Mouse (Mus musculus): ENCODE results near the gene Lrig3. TPM values are rescaled to one million over a fixed set of nuclear protein-coding genes. Genes with fewer than 3 reads are reported as not detected.

Lrig3 gene
- polyA plus RNA-seq, 1 experiment = not detected

- Histone ChIP-seq H3K27ac (ENCODE audit: insufficient read depth, low read depth, low read length) (no peak overlapping the region), H3K4me3 (ENCODE audit: insufficient read depth, low read depth, low read length) (no peak overlapping the region), H3K4me1 (ENCODE audit: control insufficient read depth, insufficient read depth, low read length) (peaks cover 5% of the 10 kb centered on the region)
- no peak for TF ChIP-seq POLR2A (IDR thresholded peaks at IDR 0.05; ENCODE audit: insufficient read depth, low read depth, low read length)
- no peak for TF ChIP-seq CTCF (IDR thresholded peaks at IDR 0.05; ENCODE audit: insufficient read depth, low read depth, low read length)
- WGBS = 94% methylated on average over 7 of the region's 7 CpGs
These were observed 11.6 kb upstream of the Lrig3 start for GRCm38 (mm10) chr10:125954343-125954742.

- H3K27ac ChIP-seq (ENCODE audit: insufficient read depth, low read depth, low read length) = no peak overlapping the region
- no peak for TF ChIP-seq CTCF (IDR thresholded peaks at IDR 0.05; ENCODE audit: insufficient read depth, low read depth, low read length)
- no peak for TF ChIP-seq POLR2A (IDR thresholded peaks at IDR 0.05; ENCODE audit: insufficient read depth, low read depth, low read length)
- H3K4me3 ChIP-seq (ENCODE audit: insufficient read depth, low read depth, low read length) = no peak overlapping the region
- 87% methylated on average over 12 of the region's 12 CpGs for WGBS
- peaks cover 5% of the 10 kb centered on the region for H3K4me1 ChIP-seq (ENCODE audit: control insufficient read depth, insufficient read depth, low read length)
These were observed 11.0 kb upstream of the Lrig3 start for GRCm38 (mm10) chr10:125954747-125955530.

DNA sequence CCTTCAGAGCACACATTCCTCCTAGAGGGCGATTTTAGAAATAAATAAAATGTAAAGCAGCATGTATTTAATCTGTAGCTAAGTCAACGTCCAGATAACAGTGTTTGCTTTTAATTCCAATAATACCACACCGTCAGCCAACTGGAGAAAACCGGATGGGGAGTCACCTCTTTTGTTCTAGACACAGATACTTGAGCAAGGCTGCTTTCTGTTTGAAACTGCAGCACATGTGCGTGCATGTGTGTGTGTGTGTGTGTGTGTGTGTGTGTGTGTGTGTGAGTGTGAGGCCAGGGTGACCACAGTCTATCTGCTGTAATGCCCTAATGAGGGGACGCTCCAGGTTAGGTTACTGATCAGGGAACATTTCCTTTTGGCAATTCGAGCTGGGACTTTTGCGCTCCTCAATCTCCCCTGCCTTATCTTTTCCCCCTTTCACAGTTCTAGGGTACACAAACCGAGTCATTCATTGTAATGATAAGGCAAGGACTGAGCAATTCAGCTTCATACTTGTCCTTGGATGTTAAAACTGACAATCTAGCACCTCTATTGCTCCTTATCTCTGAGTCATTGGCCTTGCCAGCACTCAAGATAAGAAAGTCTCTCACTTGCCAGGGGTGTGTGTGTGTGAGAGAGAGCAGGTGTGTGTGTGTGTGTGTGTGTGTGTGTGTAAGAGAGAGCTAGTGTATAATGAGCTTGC, 4.4 kb upstream of the Lrig3 start:
- Histone ChIP-seq H3K4me1 (ENCODE audit: control insufficient read depth, insufficient read depth, low read length) (peaks cover 10% of the 10 kb centered on the region), H3K4me3 (ENCODE audit: insufficient read depth, low read depth, low read length) (no peak overlapping the region), H3K27ac (ENCODE audit: insufficient read depth, low read depth, low read length) (no peak overlapping the region)
- 73% methylated on average over 9 of the region's 9 CpGs for WGBS
- TF ChIP-seq CTCF (IDR thresholded peaks at IDR 0.05; ENCODE audit: insufficient read depth, low read depth, low read length) (no peak), POLR2A (IDR thresholded peaks at IDR 0.05; ENCODE audit: insufficient read depth, low read depth, low read length) (no peak)

DNA sequence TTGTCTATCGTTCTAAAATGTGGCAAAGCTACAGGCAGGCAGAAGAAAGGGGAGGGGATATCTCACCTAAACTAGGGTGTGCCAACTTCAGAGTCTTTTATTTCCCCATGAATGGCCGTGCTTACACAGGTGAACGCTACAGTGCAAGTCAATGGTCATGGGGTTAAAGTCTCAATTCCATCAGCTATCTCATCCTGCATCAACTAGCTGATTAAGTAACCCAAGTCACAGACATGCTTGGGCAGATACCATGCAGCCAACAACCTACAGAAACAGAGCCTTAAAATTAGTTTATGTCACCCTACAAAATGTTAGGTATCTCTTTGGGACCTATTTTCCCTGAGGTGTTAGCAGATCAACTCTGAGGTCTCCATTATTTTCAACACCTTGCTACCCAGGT, 1.3 kb upstream of the Lrig3 start:
- Histone ChIP-seq H3K4me3 (ENCODE audit: insufficient read depth, low read depth, low read length) (no peak overlapping the region), H3K4me1 (ENCODE audit: control insufficient read depth, insufficient read depth, low read length) (peaks cover 13% of the 10 kb centered on the region; the same call in 1 of the 2 replicates), H3K27ac (ENCODE audit: insufficient read depth, low read depth, low read length) (no peak overlapping the region)
- no peak for TF ChIP-seq POLR2A (IDR thresholded peaks at IDR 0.05; ENCODE audit: insufficient read depth, low read depth, low read length)
- no peak for TF ChIP-seq CTCF (IDR thresholded peaks at IDR 0.05; ENCODE audit: insufficient read depth, low read depth, low read length)
- 74% methylated on average over 3 of the region's 3 CpGs for WGBS

- WGBS = 6% methylated on average over 59 of the region's 59 CpGs
- peaks cover 13% of the 10 kb centered on the region; the same call in 1 of the 2 replicates for H3K4me1 ChIP-seq (ENCODE audit: control insufficient read depth, insufficient read depth, low read length)
- TF ChIP-seq POLR2A (IDR thresholded peaks at IDR 0.05; ENCODE audit: insufficient read depth, low read depth, low read length) (no peak), CTCF (IDR thresholded peaks at IDR 0.05; ENCODE audit: insufficient read depth, low read depth, low read length) (no peak)
- peak overlapping the region; percentile 59 for H3K4me3 ChIP-seq (ENCODE audit: insufficient read depth, low read depth, low read length)
- H3K27ac ChIP-seq (ENCODE audit: insufficient read depth, low read depth, low read length) = no peak overlapping the region
These were observed 698 bp downstream of the Lrig3 start for GRCm38 (mm10) chr10:125966481-125967251.

- TF ChIP-seq CTCF (IDR thresholded peaks at IDR 0.05; ENCODE audit: insufficient read depth, low read depth, low read length) (no peak), POLR2A (IDR thresholded peaks at IDR 0.05; ENCODE audit: insufficient read depth, low read depth, low read length) (no peak)
- Histone ChIP-seq H3K4me3 (ENCODE audit: insufficient read depth, low read depth, low read length) (no peak overlapping the region), H3K4me1 (ENCODE audit: control insufficient read depth, insufficient read depth, low read length) (peaks cover 13% of the 10 kb centered on the region; the same call in 1 of the 2 replicates), H3K27ac (ENCODE audit: insufficient read depth, low read depth, low read length) (no peak overlapping the region)
- WGBS = 46% methylated on average over 14 of the region's 14 CpGs
These were observed 1.6 kb downstream of the Lrig3 start for GRCm38 (mm10) chr10:125967436-125968160.

- no peak for TF ChIP-seq CTCF (IDR thresholded peaks at IDR 0.05; ENCODE audit: insufficient read depth, low read depth, low read length)
- no peak for TF ChIP-seq POLR2A (IDR thresholded peaks at IDR 0.05; ENCODE audit: insufficient read depth, low read depth, low read length)
- Histone ChIP-seq H3K4me3 (ENCODE audit: insufficient read depth, low read depth, low read length) (no peak overlapping the region), H3K27ac (ENCODE audit: insufficient read depth, low read depth, low read length) (no peak overlapping the region), H3K4me1 (ENCODE audit: control insufficient read depth, insufficient read depth, low read length) (peaks cover 13% of the 10 kb centered on the region; the same call in 1 of the 2 replicates)
- 22% methylated on average over 16 of the region's 16 CpGs for WGBS
These were observed 2.5 kb downstream of the Lrig3 start for GRCm38 (mm10) chr10:125968191-125969132.
